Mouse (Mus musculus) retina, postnatal 7 days (tissue): ENCODE data around the gene Htr1a.
A peak's percentile ranks its signal among the peaks of the same experiment; 100 is the strongest.

Experiments used
- DNase-seq: peaks from one replicate; pipeline ENCODE4 v3.0.0-alpha.2; 2012; ENCODE audit warnings: low read depth, low spot score

Htr1a gene

GRCm38 (mm10) chr13:105443339-105443738 is at the start of gene Htr1a:
Gene Htr1a (plus strand): TSS chr13:105443639.
- DNase-seq: no peak

GRCm38 (mm10) chr13:105411535-105412326 is 31.7 kb upstream of the Htr1a start:
- no peak for DNase-seq

- DNase-seq: no peak
These were observed 31.1 kb upstream of the Htr1a start for GRCm38 (mm10) chr13:105412327-105412722.

GRCm38 (mm10) chr13:105433141-105433540 is 10.3 kb upstream of the Htr1a start:
- DNase-seq: no peak

- no peak for DNase-seq
These were observed 9.8 kb upstream of the Htr1a start for GRCm38 (mm10) chr13:105433630-105434029.

- peak; percentile 24 for DNase-seq
These were observed 863 bp upstream of the Htr1a start for GRCm38 (mm10) chr13:105442576-105442975.

- DNase-seq: no peak
These were observed 415 bp downstream of the Htr1a start for GRCm38 (mm10) chr13:105443871-105444237.

- DNase-seq: no peak
These were observed 927 bp downstream of the Htr1a start for GRCm38 (mm10) chr13:105444238-105444894.

GRCm38 (mm10) chr13:105444895-105445281 is 1.4 kb downstream of the Htr1a start:
- DNase-seq: no peak

- no peak for DNase-seq
These were observed 2.8 kb downstream of the Htr1a start for GRCm38 (mm10) chr13:105446239-105446638.

GRCm38 (mm10) chr13:105447695-105448094 is 4.3 kb downstream of the Htr1a start:
- DNase-seq: no peak

- no peak for DNase-seq
These were observed 8.1 kb downstream of the Htr1a start for GRCm38 (mm10) chr13:105451536-105451935.
